Mouse (Mus musculus) midbrain, embryonic 14.5 days (tissue): ENCODE data around the gene Edn3. TPM values are rescaled to one million over a fixed set of nuclear protein-coding genes. Genes with fewer than 3 reads are reported as not detected.

ENCODE experiments used
- ATAC-seq: fragments of 200-750 bp; cut with Nextera tagmentation; 2 replicates; pipeline ENCODE4 v1.8.0; 2017; ENCODE audit warnings: moderate number of reproducible peaks, moderate library complexity; ENCODE audit not compliant: low FRiP score, low TSS enrichment
- DNase-seq: peaks from one replicate; pipeline ENCODE4 v3.0.0-alpha.2; 2015
- H3K27ac ChIP-seq: fragments of 300-500 bp; sonication (generic); replicated peaks from 2 replicates; pipeline ENCODE4 v1.5.1; 2014; ENCODE audit warnings: mild to moderate bottlenecking, low read depth, low read length, moderate library complexity
- H3K27me3 ChIP-seq: fragments of 300-500 bp; sonication (generic); 2 replicates; pipeline ENCODE4 v1.6.1; 2014; ENCODE audit warnings: low read length, control low read depth, mixed read lengths; ENCODE audit not compliant: control insufficient read depth, insufficient read depth
- H3K36me3 ChIP-seq: fragments of 300-500 bp; sonication (generic); 2 replicates; pipeline ENCODE4 v1.6.1; 2014; ENCODE audit warnings: low read length, control low read depth; ENCODE audit not compliant: control insufficient read depth, insufficient read depth
- H3K4me1 ChIP-seq: fragments of 300-500 bp; sonication (generic); 2 replicates; pipeline ENCODE4 v1.6.1; 2014; ENCODE audit warnings: mild to moderate bottlenecking, antibody characterized with exemption, low read length, control low read depth; ENCODE audit not compliant: control insufficient read depth, insufficient read depth
- H3K4me2 ChIP-seq: fragments of 300-500 bp; sonication (generic); 2 replicates; pipeline ENCODE4 v1.6.1; 2014; ENCODE audit warnings: mild to moderate bottlenecking, low read length, moderate library complexity
- H3K4me3 ChIP-seq: fragments of 300-500 bp; sonication (generic); replicated peaks from 2 replicates; pipeline ENCODE4 v1.5.1; 2014; ENCODE audit warnings: low read depth, low read length
- H3K9ac ChIP-seq: fragments of 300-500 bp; sonication (generic); replicated peaks from 2 replicates; pipeline ENCODE4 v1.6.1; 2014; ENCODE audit warnings: mild to moderate bottlenecking, low read length, moderate library complexity
- H3K9me3 ChIP-seq: fragments of 300-500 bp; sonication (generic); 2 replicates; pipeline ENCODE4 v1.6.1; 2016; ENCODE audit warnings: low read length, control low read depth, mixed read lengths; ENCODE audit not compliant: control insufficient read depth
- WGBS: fragments of 180-500 bp; shearing (Covaris S2); extraction: QIAGEN DNeasy Blood & Tissue Kit; methylation state at CpG from one replicate; pipeline ENCODE4 v1.1.7; 2014; 5-methylcytosine and 5-hydroxymethylcytosine counted together
- polyA plus RNA-seq: library from polyadenylated mRNA; unstranded; fragments of >200 nt; fragmentation: Nextera tagmentation; extraction: Ambion mirVana; gene quantifications from 2 replicates; pipeline ENCODE4 v1.2.1, GENCODE M21; 2014

The Edn3 gene
- polyA plus RNA-seq, 1 experiment from 2014 or later: 7.6 TPM

DNA sequence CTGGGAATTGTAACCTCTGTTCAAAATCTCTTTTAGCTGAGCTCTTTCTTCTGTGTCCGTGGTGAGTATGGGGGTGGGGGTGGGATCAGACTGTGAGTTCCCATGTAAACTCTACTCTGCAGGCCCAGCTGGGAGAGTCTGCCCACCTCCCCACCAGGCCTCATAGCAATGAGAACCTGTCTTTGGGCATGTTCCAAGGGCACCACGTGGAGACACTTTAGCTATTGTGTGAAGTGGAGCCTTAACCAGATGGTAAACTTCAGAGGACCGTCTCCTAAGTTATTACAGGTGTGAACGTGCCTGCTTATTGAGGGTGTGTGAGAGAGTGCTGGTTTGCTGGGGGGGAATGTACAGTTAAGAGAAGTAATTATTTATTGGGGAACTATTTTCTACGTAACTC is 22.5 kb downstream of the Edn3 start:
- no peak overlapping the region for H3K4me2 ChIP-seq
- H3K4me1 ChIP-seq: no peaks in the 10 kb centered on the region
- no peaks in the 10 kb centered on the region for H3K27me3 ChIP-seq
- no peak overlapping the region for H3K4me3 ChIP-seq
- no peak for ATAC-seq
- 64% methylated on average over 5 of the region's 5 CpGs for WGBS
- no peak overlapping the region for H3K9ac ChIP-seq
- H3K27ac ChIP-seq: no peak overlapping the region
- H3K9me3 ChIP-seq: no peaks in the 10 kb centered on the region
- no peaks in the 10 kb centered on the region for H3K36me3 ChIP-seq
- no peak for DNase-seq

GRCm38 (mm10) chr2:174788830-174789229 is 28.4 kb downstream of the Edn3 start:
- ATAC-seq (no peak), DNase-seq (no peak)
- Histone ChIP-seq H3K27ac (no peak overlapping the region), H3K36me3 (no peaks in the 10 kb centered on the region), H3K4me2 (no peak overlapping the region), H3K4me3 (no peak overlapping the region), H3K27me3 (no peaks in the 10 kb centered on the region), H3K4me1 (no peaks in the 10 kb centered on the region), H3K9me3 (no peaks in the 10 kb centered on the region), H3K9ac (no peak overlapping the region)

DNA sequence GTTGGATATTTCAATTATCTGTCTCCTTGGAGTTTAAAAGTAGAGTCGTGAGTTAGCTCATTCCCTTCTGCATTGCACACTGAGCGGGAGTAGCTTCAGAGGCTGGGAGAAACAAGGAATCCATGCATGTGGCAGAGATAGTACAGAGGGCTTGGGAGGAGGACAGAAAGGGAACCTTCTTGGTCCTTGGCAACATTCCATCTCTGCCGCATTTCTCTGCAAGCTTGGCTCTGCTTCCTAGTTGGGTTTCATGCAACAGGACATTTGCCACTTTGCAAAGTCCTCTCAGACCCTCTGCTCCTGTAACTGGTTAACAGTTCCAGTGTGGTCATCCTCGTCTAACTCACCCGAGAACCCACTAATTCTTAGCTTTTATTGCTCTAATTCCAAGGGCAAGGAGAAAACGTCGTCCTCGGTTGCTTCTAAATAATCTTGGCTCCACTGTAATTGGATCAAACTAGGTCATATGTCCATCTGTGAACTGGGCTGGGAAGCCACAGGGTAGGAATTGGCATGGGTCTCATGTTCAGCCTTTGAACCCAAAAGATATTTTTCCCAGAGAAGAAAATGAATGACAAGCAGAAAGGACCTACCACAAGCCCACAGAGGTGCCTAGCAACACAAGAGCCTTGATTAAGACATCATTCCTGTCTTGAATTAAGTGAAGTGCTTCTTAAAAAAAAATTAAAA is 32.2 kb downstream of the Edn3 start:
- ATAC-seq: no peak
- H3K27ac ChIP-seq: no peak overlapping the region
- WGBS: 82% methylated on average over 8 of the region's 8 CpGs

GRCm38 (mm10) chr2:174793181-174793580 is 32.8 kb downstream of the Edn3 start:
- ATAC-seq (no peak), DNase-seq (no peak)
- Histone ChIP-seq H3K36me3 (no peaks in the 10 kb centered on the region), H3K9ac (no peak overlapping the region), H3K4me1 (no peaks in the 10 kb centered on the region), H3K4me2 (no peak overlapping the region), H3K4me3 (no peak overlapping the region), H3K9me3 (no peaks in the 10 kb centered on the region), H3K27ac (no peak overlapping the region), H3K27me3 (no peaks in the 10 kb centered on the region)
- 55% methylated on average over 1 of the region's 1 CpGs for WGBS

More for the DNA sequence above, 32.2 kb downstream of the Edn3 start:
- H3K9me3 ChIP-seq: no peaks in the 10 kb centered on the region
- no peaks in the 10 kb centered on the region for H3K27me3 ChIP-seq
- H3K9ac ChIP-seq: no peak overlapping the region
- no peaks in the 10 kb centered on the region for H3K36me3 ChIP-seq
- DNase-seq: no peak
- H3K4me2 ChIP-seq: no peak overlapping the region
- no peaks in the 10 kb centered on the region for H3K4me1 ChIP-seq
- H3K4me3 ChIP-seq: no peak overlapping the region

DNA sequence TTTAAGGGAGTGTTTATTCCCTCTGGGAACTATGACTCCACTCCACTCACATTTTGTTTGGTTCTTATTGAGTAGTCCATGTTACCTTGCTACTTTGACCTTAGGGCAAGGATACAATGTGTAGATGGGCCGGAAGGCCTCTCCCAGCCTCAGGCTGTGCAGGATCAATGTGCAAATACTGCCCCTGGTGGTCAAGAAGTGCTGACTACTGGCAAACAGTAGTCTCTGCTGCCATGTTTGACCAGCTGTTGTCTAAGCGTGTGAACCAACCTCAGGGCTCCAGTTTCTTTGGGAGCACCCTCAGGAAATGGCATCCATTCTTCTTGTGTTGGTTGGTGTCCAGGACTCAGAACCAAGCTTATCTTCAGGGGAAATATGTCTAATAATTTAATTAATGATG is 36.6 kb downstream of the Edn3 start:
- H3K27me3 ChIP-seq: no peaks in the 10 kb centered on the region
- no peak overlapping the region for H3K9ac ChIP-seq
- no peak overlapping the region for H3K4me2 ChIP-seq
- no peak overlapping the region for H3K27ac ChIP-seq
- no peak for ATAC-seq
- no peaks in the 10 kb centered on the region for H3K36me3 ChIP-seq
- WGBS: 74% methylated on average over 2 of the region's 2 CpGs
- H3K4me3 ChIP-seq: no peak overlapping the region
- no peaks in the 10 kb centered on the region for H3K9me3 ChIP-seq
- DNase-seq: no peak
- no peaks in the 10 kb centered on the region for H3K4me1 ChIP-seq

DNA sequence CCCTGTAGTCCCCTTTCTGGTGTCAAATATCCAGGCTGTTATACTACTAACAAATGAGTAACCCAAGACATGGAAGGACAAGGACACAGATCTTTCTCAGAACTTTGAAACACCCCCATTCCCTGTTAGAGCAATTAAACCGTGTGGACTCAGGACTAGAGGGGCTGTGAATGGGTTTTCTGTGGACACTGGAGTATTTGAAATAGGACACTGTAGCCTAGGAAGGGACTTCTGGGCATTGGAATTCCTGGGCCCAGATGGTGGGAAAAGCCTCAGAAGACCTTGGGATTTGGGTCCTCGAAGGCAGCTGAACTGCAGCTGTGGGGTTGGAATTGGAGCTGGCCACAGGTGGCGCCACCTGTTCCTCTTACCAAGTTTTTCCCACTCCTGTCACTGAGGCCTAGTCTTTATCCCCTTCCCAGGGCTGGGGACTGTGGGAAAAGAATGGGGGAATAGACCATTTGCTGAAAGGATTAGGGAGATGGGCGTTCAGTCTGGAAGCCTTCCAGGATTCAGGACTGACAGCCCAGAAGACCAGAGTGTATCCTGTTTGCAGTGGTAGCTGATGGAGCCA is 37.2 kb downstream of the Edn3 start:
- no peak for DNase-seq
- no peak overlapping the region for H3K4me2 ChIP-seq
- no peaks in the 10 kb centered on the region for H3K4me1 ChIP-seq
- no peaks in the 10 kb centered on the region for H3K9me3 ChIP-seq
- 73% methylated on average over 4 of the region's 4 CpGs for WGBS
- H3K27me3 ChIP-seq: no peaks in the 10 kb centered on the region
- no peak overlapping the region for H3K27ac ChIP-seq
- no peak overlapping the region for H3K9ac ChIP-seq
- H3K4me3 ChIP-seq: no peak overlapping the region
- no peak for ATAC-seq
- H3K36me3 ChIP-seq: no peaks in the 10 kb centered on the region

GRCm38 (mm10) chr2:174802453-174802852 is 42.0 kb downstream of the Edn3 start:
- no peaks in the 10 kb centered on the region for H3K27me3 ChIP-seq
- no peak for ATAC-seq
- H3K36me3 ChIP-seq: no peaks in the 10 kb centered on the region
- H3K4me1 ChIP-seq: no peaks in the 10 kb centered on the region
- WGBS: 92% methylated on average over 6 of the region's 6 CpGs
- H3K4me3 ChIP-seq: no peak overlapping the region
- H3K27ac ChIP-seq: no peak overlapping the region
- DNase-seq: no peak
- H3K4me2 ChIP-seq: no peak overlapping the region
- peaks cover 5% of the 10 kb centered on the region for H3K9me3 ChIP-seq
- H3K9ac ChIP-seq: no peak overlapping the region

DNA sequence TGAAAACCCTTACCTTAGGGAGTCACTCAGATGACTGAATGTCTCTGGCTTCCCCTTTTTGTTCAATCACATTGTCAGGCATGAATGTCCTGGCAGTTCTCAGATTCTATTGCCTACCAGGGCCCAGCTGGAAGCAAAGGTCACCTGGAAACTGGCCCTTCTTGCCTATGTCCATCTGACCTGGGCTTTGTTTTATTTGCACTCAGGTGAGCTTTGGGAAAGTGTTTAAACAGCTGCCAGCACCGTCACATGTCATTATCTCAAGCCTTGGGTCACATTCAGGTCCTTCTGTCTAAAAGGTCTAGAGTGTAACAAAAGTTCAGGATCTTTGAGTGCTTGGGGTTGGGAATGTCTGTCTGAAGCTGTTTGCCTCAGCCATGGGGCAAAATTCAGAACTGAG is 43.2 kb downstream of the Edn3 start:
- no peak overlapping the region for H3K4me3 ChIP-seq
- WGBS: 93% methylated on average over 1 of the region's 1 CpGs
- H3K36me3 ChIP-seq: no peaks in the 10 kb centered on the region
- no peak for ATAC-seq
- no peaks in the 10 kb centered on the region for H3K27me3 ChIP-seq
- no peak overlapping the region for H3K27ac ChIP-seq
- DNase-seq: no peak
- peaks cover 5% of the 10 kb centered on the region for H3K9me3 ChIP-seq
- H3K9ac ChIP-seq: no peak overlapping the region
- H3K4me1 ChIP-seq: no peaks in the 10 kb centered on the region
- H3K4me2 ChIP-seq: no peak overlapping the region

DNA sequence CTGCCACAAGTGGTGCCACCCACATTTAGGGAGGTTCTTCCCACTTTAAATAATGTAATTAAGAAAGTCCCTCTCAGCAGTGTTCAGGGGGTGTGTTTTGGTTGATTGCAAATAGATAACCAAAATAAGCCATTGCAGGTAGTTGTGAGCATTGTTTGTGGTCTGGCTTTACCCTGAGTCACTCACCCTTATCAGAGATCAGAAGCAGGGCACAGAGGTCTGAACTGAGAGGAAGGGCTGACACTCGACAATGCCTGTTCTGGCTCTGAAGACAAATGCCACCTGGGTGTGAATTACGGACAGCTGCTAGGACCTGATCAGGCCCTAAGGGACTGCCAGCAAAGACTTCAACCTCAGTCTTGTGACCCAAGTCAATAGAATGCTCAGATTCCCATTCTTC is 47.5 kb downstream of the Edn3 start:
- H3K27me3 ChIP-seq: no peaks in the 10 kb centered on the region
- 60% methylated on average over 2 of the region's 2 CpGs for WGBS
- H3K9ac ChIP-seq: no peak overlapping the region
- H3K27ac ChIP-seq: no peak overlapping the region
- DNase-seq (no peak), ATAC-seq (no peak)
- no peak overlapping the region for H3K4me2 ChIP-seq
- peaks cover 5% of the 10 kb centered on the region for H3K9me3 ChIP-seq
- H3K4me1 ChIP-seq: no peaks in the 10 kb centered on the region
- no peak overlapping the region for H3K4me3 ChIP-seq
- no peaks in the 10 kb centered on the region for H3K36me3 ChIP-seq
